15 mouse cellular contexts compared by ENCODE assay signal in genomic region chr6:143160572-143161231, GRCm38 (mm10).
"Had no signal": no experiment of that assay in that cellular context is flagged by ENCODE, and none has a peak within 500 bp of the region (broad histone marks: within the 10 kb centered on the region; RNA-seq: fewer than 3 reads in every experiment).

No protein-coding gene starts in this region.

- H3K36me3 ChIP-seq: neural tube, embryonic 15.5 days; stomach, embryonic 15.5 days had no signal

- H3K9me3 ChIP-seq: neural tube, embryonic 15.5 days; stomach, embryonic 15.5 days had no signal

- H3K4me1 ChIP-seq: stomach, embryonic 15.5 days had no signal

- H3K27ac ChIP-seq: neural tube, embryonic 15.5 days; stomach, embryonic 15.5 days; stomach, postnatal 0 days had no signal

- DNase-seq: retina, postnatal 1 day; right cerebral cortex, adult 18-20 months; right cerebral cortex, postnatal 14 days; right cerebral cortex, postnatal 25 days; right cerebral cortex, postnatal 4 days; spleen, adult 18-20 months; thymus, adult 18-20 months; thymus, adult 2 months; thymus, postnatal 14 days; thymus, postnatal 25 days; thymus, postnatal 36 days; thymus, postnatal 4 days had no signal

- H3K4me2 ChIP-seq: neural tube, embryonic 15.5 days; stomach, embryonic 15.5 days had no signal

- H3K27me3 ChIP-seq: stomach, embryonic 15.5 days had no signal

- H3K4me3 ChIP-seq: neural tube, embryonic 15.5 days; stomach, embryonic 15.5 days had no signal

- H3K9ac ChIP-seq: neural tube, embryonic 15.5 days; stomach, embryonic 15.5 days had no signal
